Mouse (Mus musculus) liver, adult 2 months (tissue): ENCODE results near the gene Ccdc88c. TPM values are rescaled to one million over a fixed set of nuclear protein-coding genes. Genes with fewer than 3 reads are reported as not detected.

Source experiments
- DNase-seq: peaks from one replicate; pipeline ENCODE4 v3.0.0-alpha.2; 2011; ENCODE audit warnings: low read depth, low spot score; ENCODE audit errors: extremely low read depth
- H3K27ac ChIP-seq: fragments of 200-500 bp; replicated peaks from 2 replicates; pipeline ENCODE4 v1.5.1; 2012; ENCODE audit warnings: low read depth, mild to moderate bottlenecking, control low read depth, inconsistent platforms, low read length; ENCODE audit not compliant: insufficient read depth
- H3K27me3 ChIP-seq: fragments of 200-500 bp; 2 replicates; pipeline ENCODE4 v1.6.1; 2012; ENCODE audit warnings: mild to moderate bottlenecking, moderate library complexity, low read length, inconsistent platforms; ENCODE audit not compliant: control insufficient read depth, insufficient read depth
- H3K36me3 ChIP-seq: fragments of 200-500 bp; 2 replicates; pipeline ENCODE4 v1.6.1; 2012; ENCODE audit warnings: low read length, inconsistent platforms; ENCODE audit not compliant: control insufficient read depth, insufficient read depth
- H3K4me1 ChIP-seq: fragments of 200-500 bp; 2 replicates; pipeline ENCODE4 v1.6.1; 2011; ENCODE audit warnings: low read length; ENCODE audit not compliant: control insufficient read depth, insufficient read depth
- H3K4me3 ChIP-seq: fragments of 200-500 bp; 2 replicates; pipeline ENCODE4 v1.5.1; 2011; ENCODE audit warnings: low read depth, mild to moderate bottlenecking, control low read depth, low read length, moderate library complexity; ENCODE audit not compliant: insufficient read depth
- H3K79me2 ChIP-seq: fragments of 200-500 bp; 2 replicates; pipeline ENCODE4 v1.6.1; 2012; ENCODE audit warnings: inconsistent platforms, mild to moderate bottlenecking, low read length, moderate library complexity; ENCODE audit not compliant: control insufficient read depth, insufficient read depth
- H3K9ac ChIP-seq: fragments of 200-500 bp; 2 replicates; pipeline ENCODE4 v1.6.1; 2012; ENCODE audit warnings: low read depth, mild to moderate bottlenecking, control low read depth, inconsistent platforms, low read length
- CTCF ChIP-seq: fragments of 200-500 bp; IDR thresholded peaks from 2 replicates; pipeline ENCODE4 v1.5.1; 2011; ENCODE audit warnings: low read depth, low read length, control low read depth
- POLR2A ChIP-seq: fragments of 200-500 bp; IDR thresholded peaks from 2 replicates; pipeline ENCODE4 v1.6.1; 2011; ENCODE audit warnings: low read length, control low read depth; ENCODE audit not compliant: insufficient read depth; ENCODE audit errors: extremely low read depth
- WGBS: fragments of 180-500 bp; shearing (Covaris S2); methylation state at CpG from one replicate; pipeline ENCODE4 v1.1.7; 2018; 5-methylcytosine and 5-hydroxymethylcytosine counted together
- polyA plus RNA-seq: library from polyadenylated mRNA; depleted of rRNA; stranded (reverse); fragments of >200 nt; gene quantifications from 2 replicates; pipeline ENCODE4 v1.2.3, GENCODE M21; 2012
- total RNA-seq: library from RNA; depleted of rRNA; stranded (reverse); fragments of >200 nt; gene quantifications from 2 replicates; pipeline ENCODE4 v1.2.3, GENCODE M21; 2014

Ccdc88c gene
- total and polyA plus RNA-seq, 2 experiments: 1.1 to 1.3 TPM

- H3K79me2 ChIP-seq: no peaks in the 10 kb centered on the region
- WGBS: 89% methylated on average over 6 of the region's 6 CpGs
- H3K27ac ChIP-seq: no peak overlapping the region
- TF ChIP-seq CTCF (no peak), POLR2A (no peak)
- H3K4me3 ChIP-seq: no peak overlapping the region
- no peak for DNase-seq
- H3K9ac ChIP-seq: no peak overlapping the region
- no peaks in the 10 kb centered on the region for H3K27me3 ChIP-seq
- no peaks in the 10 kb centered on the region for H3K4me1 ChIP-seq
- H3K36me3 ChIP-seq: peaks cover 2% of the 10 kb centered on the region; the same call in 1 of the 2 replicates
These were observed 150.9 kb downstream of the Ccdc88c start for GRCm38 (mm10) chr12:100877936-100878335.

GRCm38 (mm10) chr12:100875960-100876359 lies 152.9 kb downstream of the Ccdc88c start:
- DNase-seq: no peak

GRCm38 (mm10) chr12:100875553-100875952 lies 153.3 kb downstream of the Ccdc88c start:
- TF ChIP-seq CTCF: no peak
- no peak for TF ChIP-seq POLR2A
- 69% methylated on average over 3 of the region's 3 CpGs for WGBS

More at GRCm38 (mm10) chr12:100875960-100876359, 152.9 kb downstream of the Ccdc88c start:
- Histone ChIP-seq H3K79me2 (no peaks in the 10 kb centered on the region), H3K4me3 (no peak overlapping the region), H3K27ac (no peak overlapping the region), H3K4me1 (no peaks in the 10 kb centered on the region), H3K27me3 (no peaks in the 10 kb centered on the region), H3K36me3 (peaks cover 6% of the 10 kb centered on the region; the same call in 1 of the 2 replicates), H3K9ac (no peak overlapping the region)
- no peak for TF ChIP-seq CTCF
- no peak for TF ChIP-seq POLR2A
- 85% methylated on average over 6 of the region's 6 CpGs for WGBS

GRCm38 (mm10) chr12:100873612-100874011 lies 155.2 kb downstream of the Ccdc88c start:
- DNase-seq: no peak
- H3K36me3 ChIP-seq: peaks cover 16% of the 10 kb centered on the region; the same call in 1 of the 2 replicates
- no peak overlapping the region for H3K27ac ChIP-seq
- no peak overlapping the region for H3K4me3 ChIP-seq
- H3K79me2 ChIP-seq: no peaks in the 10 kb centered on the region
- no peaks in the 10 kb centered on the region for H3K27me3 ChIP-seq
- TF ChIP-seq POLR2A (no peak), CTCF (no peak)
- H3K4me1 ChIP-seq: no peaks in the 10 kb centered on the region
- H3K9ac ChIP-seq: no peak overlapping the region
- WGBS: 91% methylated on average over 3 of the region's 3 CpGs

More at GRCm38 (mm10) chr12:100875553-100875952, 153.3 kb downstream of the Ccdc88c start:
- Histone ChIP-seq H3K4me1 (no peaks in the 10 kb centered on the region), H3K4me3 (no peak overlapping the region), H3K79me2 (no peaks in the 10 kb centered on the region), H3K27ac (no peak overlapping the region), H3K27me3 (no peaks in the 10 kb centered on the region), H3K36me3 (peaks cover 6% of the 10 kb centered on the region; the same call in 1 of the 2 replicates), H3K9ac (no peak overlapping the region)
- no peak for DNase-seq

GRCm38 (mm10) chr12:100871841-100872240 lies 157.0 kb downstream of the Ccdc88c start:
- no peaks in the 10 kb centered on the region for H3K79me2 ChIP-seq
- no peak for DNase-seq
- no peaks in the 10 kb centered on the region for H3K4me1 ChIP-seq
- no peaks in the 10 kb centered on the region for H3K27me3 ChIP-seq
- no peak overlapping the region for H3K4me3 ChIP-seq
- H3K27ac ChIP-seq: no peak overlapping the region
- TF ChIP-seq CTCF: no peak
- TF ChIP-seq POLR2A: no peak
- H3K36me3 ChIP-seq: peaks cover 29% of the 10 kb centered on the region; the same call in 1 of the 2 replicates
- no peak overlapping the region for H3K9ac ChIP-seq
- 93% methylated on average over 2 of the region's 2 CpGs for WGBS

- Histone ChIP-seq H3K79me2 (no peaks in the 10 kb centered on the region), H3K4me1 (no peaks in the 10 kb centered on the region), H3K9ac (no peak overlapping the region), H3K27ac (no peak overlapping the region), H3K4me3 (no peak overlapping the region), H3K36me3 (peaks cover 29% of the 10 kb centered on the region; the same call in 1 of the 2 replicates), H3K27me3 (no peaks in the 10 kb centered on the region)
- no peak for TF ChIP-seq CTCF
- TF ChIP-seq POLR2A: no peak
- DNase-seq: no peak
- 93% methylated on average over 6 of the region's 6 CpGs for WGBS
These were observed 157.6 kb downstream of the Ccdc88c start for GRCm38 (mm10) chr12:100871234-100871633.
